Mouse (Mus musculus) liver, embryonic 16.5 days (tissue): Measurements from ENCODE around the gene Psmd13. TPM values are rescaled to one million over a fixed set of nuclear protein-coding genes. Genes with fewer than 3 reads are reported as not detected.

Experiments
- ATAC-seq: fragments of 200-750 bp; cut with Nextera tagmentation; 2 replicates; pipeline ENCODE4 v1.8.0; 2017; ENCODE audit warnings: low read depth, mild to moderate bottlenecking, moderate number of reproducible peaks, moderate library complexity
- H3K27ac ChIP-seq: fragments of 300-500 bp; sonication (generic); 2 replicates; pipeline ENCODE4 v1.5.1; 2014; ENCODE audit warnings: mild to moderate bottlenecking, low read length
- H3K27me3 ChIP-seq: fragments of 300-500 bp; sonication (generic); 2 replicates; pipeline ENCODE4 v1.6.1; 2014; ENCODE audit warnings: low read depth, low read length, mixed read lengths; ENCODE audit not compliant: control insufficient read depth, insufficient read depth
- H3K36me3 ChIP-seq: fragments of 300-500 bp; sonication (generic); 2 replicates; pipeline ENCODE4 v1.6.1; 2014; ENCODE audit warnings: mild to moderate bottlenecking; ENCODE audit not compliant: control insufficient read depth, insufficient read depth
- H3K4me1 ChIP-seq: fragments of 300-500 bp; sonication (generic); 2 replicates; pipeline ENCODE4 v1.6.1; 2014; ENCODE audit warnings: low read depth, low read length, mixed read lengths; ENCODE audit not compliant: control insufficient read depth
- H3K4me2 ChIP-seq: fragments of 300-500 bp; sonication (generic); 2 replicates; pipeline ENCODE4 v1.6.1; 2014; ENCODE audit warnings: low read depth, low read length, mixed read lengths
- H3K4me3 ChIP-seq: fragments of 300-500 bp; sonication (generic); 2 replicates; pipeline ENCODE4 v1.5.1; 2014; ENCODE audit warnings: low read depth, mild to moderate bottlenecking, low read length
- H3K9ac ChIP-seq: fragments of 300-500 bp; sonication (generic); 2 replicates; pipeline ENCODE4 v1.6.1; 2014; ENCODE audit warnings: low read depth, low read length
- H3K9me3 ChIP-seq: fragments of 300-500 bp; sonication (generic); replicated peaks from 2 replicates; pipeline ENCODE4 v1.6.1; 2016; ENCODE audit warnings: low read length; ENCODE audit not compliant: control insufficient read depth
- WGBS: fragments of 180-500 bp; shearing (Covaris S2); extraction: QIAGEN DNeasy Blood & Tissue Kit; methylation state at CpG from one replicate; pipeline ENCODE4 v1.1.7; 2014; ENCODE audit not compliant: insufficient replicate concordance; 5-methylcytosine and 5-hydroxymethylcytosine counted together
- polyA plus RNA-seq: library from polyadenylated mRNA; unstranded; fragments of >200 nt; fragmentation: Nextera tagmentation; extraction: Ambion mirVana; gene quantifications from 2 replicates; pipeline ENCODE4 v1.2.1, GENCODE M21; 2015

The Psmd13 gene
- polyA plus RNA-seq: 108 and 123 TPM in 2 replicates

DNA sequence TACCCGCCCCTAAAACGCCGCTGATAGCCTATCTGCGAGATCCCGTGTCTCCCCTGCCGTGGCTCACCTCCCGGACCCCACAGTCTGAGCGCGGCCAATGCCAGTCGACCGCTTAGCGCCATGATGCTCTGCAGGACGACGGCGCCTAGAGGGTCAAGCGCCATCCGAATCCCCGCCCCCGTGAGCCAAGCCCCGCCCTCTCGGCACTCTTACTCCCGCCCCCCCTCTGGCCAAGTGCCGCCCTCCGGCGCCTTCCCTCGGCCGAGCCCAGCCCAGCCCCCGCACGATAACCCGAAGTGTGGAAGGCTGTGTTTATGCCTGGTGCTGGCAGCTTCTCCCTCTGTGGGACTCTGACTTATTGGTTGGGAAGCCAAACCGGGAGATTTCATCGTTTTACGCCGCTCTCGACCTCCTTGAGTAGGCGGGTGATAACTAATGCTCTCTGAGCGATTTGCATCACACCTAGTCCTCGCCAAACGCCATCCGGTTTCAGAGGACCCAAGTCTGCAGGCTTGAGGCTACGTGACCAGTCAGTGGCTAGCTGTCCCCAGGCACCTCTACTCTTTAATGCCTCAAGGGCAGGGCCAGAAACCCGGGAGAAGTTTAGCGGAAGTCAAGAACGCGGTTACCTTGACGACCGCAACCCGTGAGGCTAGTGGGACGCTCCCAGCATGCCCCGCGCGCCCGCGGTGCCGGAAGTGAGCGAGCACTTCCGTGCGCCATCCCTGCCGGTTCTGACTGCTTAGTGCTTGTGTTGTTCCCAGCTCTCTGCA, at the start of gene Psmd13, which contains the start of gene Sirt3:
TSS of gene Psmd13 (plus strand) at position 273 of the 773 bp plus-strand sequence.
TSS of gene Sirt3 (minus strand) at position 614 of the 773 bp plus-strand sequence.
- peak; percentile 93 for ATAC-seq
- Histone ChIP-seq H3K27ac (peak within 1 kb of the TSS; percentile 83), H3K4me3 (peak within 1 kb of the TSS; percentile 94), H3K4me2 (peak within 1 kb of the TSS; percentile 87), H3K4me1 (peaks cover 32% of the 10 kb centered on the region), H3K27me3 (no peaks in the 10 kb centered on the region), H3K9ac (peak within 1 kb of the TSS; percentile 84), H3K36me3 (peaks cover 12% of the 10 kb centered on the region; the same call in 1 of the 2 replicates), H3K9me3 (no peaks in the 10 kb centered on the region)
- under 1% methylated on average over 59 of the region's 59 CpGs for WGBS

DNA sequence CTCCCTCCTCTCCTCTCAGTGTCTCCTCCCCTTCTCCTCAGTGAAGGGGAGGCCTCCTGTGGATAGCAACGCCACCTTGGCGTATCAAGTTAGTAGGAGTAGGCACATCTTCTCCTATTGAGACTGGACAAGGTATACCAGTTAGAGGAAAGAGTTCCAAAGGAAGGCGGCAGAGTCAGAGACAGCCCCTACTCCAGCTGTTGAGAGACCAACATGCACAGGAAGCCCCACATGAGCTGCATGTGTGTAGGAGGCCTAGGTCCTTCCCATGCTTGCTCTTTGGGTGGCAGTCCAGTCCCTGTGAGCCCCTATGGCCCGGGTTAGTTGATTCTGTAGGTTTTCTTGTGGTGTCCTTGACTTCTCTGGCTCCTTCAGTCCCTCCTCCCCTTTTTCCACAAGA, 48.4 kb upstream of the Psmd13 start:
- WGBS: 61% methylated on average over 4 of the region's 4 CpGs
- H3K9ac ChIP-seq: no peak overlapping the region
- H3K4me1 ChIP-seq: no peaks in the 10 kb centered on the region; the same call in 1 of the 2 replicates
- H3K4me2 ChIP-seq: no peak overlapping the region
- no peaks in the 10 kb centered on the region for H3K9me3 ChIP-seq
- no peak overlapping the region for H3K27ac ChIP-seq
- H3K4me3 ChIP-seq: no peak overlapping the region
- no peaks in the 10 kb centered on the region for H3K27me3 ChIP-seq
- no peak for ATAC-seq
- no peaks in the 10 kb centered on the region for H3K36me3 ChIP-seq

DNA sequence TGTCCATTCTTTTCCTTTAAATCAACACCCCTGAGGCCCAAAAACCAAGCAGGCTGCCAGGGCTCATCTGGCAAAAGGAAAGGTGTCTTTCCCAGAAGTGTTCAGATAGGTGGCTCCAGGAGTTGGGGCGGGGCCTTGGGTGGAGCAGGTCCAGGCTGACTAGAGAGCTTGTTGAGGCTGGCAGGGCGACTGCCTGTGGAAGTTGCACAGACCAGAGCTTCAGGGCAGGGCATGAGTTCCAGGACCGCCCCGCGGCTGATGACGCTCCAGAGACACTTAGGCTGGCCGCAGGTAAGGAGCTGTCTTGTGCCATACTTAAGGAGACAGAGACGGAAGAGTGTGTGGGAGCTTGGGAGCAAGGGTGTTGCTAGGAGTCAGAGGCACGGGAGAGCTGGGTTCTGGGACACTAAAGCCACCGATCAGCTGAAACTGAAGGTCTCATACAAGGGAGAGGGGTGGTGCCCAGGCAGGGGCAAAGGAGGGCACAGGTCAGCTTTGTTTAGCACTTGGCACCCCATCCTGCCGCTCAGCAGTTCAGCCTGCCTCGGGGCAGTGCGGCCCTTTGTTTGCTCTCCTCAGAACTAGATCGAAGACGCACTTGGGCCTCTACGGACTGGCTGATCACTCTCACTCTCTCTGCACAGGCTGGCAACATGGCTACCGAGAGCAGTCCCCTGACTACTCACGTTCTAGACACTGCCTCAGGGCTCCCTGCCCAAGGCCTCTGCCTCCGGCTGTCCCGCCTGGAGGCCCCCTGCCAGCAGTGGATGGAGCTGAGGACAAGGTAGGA, 46.6 kb upstream of the Psmd13 start, which contains the start of gene Urah:
TSS of gene Urah (plus strand) at position 51 of the 790 bp plus-strand sequence.
- peak within 1 kb of the TSS; percentile 15 for H3K4me3 ChIP-seq
- H3K9ac ChIP-seq: peak within 1 kb of the TSS; percentile 19; the same call in 1 of the 2 replicates
- peak; percentile 62 for ATAC-seq
- H3K9me3 ChIP-seq: no peaks in the 10 kb centered on the region
- WGBS: 43% methylated on average over 20 of the region's 20 CpGs
- H3K27ac ChIP-seq: peak within 1 kb of the TSS; percentile 2; the same call in 1 of the 2 replicates
- peak within 1 kb of the TSS; percentile 23; the same call in 1 of the 2 replicates for H3K4me2 ChIP-seq
- no peaks in the 10 kb centered on the region for H3K27me3 ChIP-seq
- H3K4me1 ChIP-seq: no peaks in the 10 kb centered on the region; the same call in 1 of the 2 replicates
- H3K36me3 ChIP-seq: no peaks in the 10 kb centered on the region

DNA sequence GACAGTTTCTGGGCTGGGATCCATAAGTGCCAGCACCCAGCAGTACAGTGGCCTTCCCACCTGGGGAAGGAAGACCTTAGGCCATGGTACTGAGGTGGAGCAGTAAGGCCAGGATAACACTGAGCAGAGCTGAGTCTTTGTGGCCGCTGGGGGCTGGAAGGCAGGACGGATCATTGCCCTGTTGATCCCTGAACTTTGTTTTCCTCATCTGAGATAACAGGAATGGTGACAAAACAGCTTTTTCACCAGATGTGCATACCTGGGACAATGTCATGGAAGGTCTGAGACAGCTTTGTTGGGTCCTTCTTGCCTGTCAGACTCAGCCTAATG, 46.0 kb upstream of the Psmd13 start:
- H3K27ac ChIP-seq: peak overlapping the region; percentile 2; the same call in 1 of the 2 replicates
- 56% methylated on average over 2 of the region's 2 CpGs for WGBS
- H3K9me3 ChIP-seq: no peaks in the 10 kb centered on the region
- no peaks in the 10 kb centered on the region; the same call in 1 of the 2 replicates for H3K4me1 ChIP-seq
- no peaks in the 10 kb centered on the region for H3K27me3 ChIP-seq
- H3K4me3 ChIP-seq: peak overlapping the region; percentile 15; the same call in 1 of the 2 replicates
- peak; percentile 51 for ATAC-seq
- peak overlapping the region; percentile 19; the same call in 1 of the 2 replicates for H3K9ac ChIP-seq
- H3K36me3 ChIP-seq: no peaks in the 10 kb centered on the region
- peak overlapping the region; percentile 23; the same call in 1 of the 2 replicates for H3K4me2 ChIP-seq

DNA sequence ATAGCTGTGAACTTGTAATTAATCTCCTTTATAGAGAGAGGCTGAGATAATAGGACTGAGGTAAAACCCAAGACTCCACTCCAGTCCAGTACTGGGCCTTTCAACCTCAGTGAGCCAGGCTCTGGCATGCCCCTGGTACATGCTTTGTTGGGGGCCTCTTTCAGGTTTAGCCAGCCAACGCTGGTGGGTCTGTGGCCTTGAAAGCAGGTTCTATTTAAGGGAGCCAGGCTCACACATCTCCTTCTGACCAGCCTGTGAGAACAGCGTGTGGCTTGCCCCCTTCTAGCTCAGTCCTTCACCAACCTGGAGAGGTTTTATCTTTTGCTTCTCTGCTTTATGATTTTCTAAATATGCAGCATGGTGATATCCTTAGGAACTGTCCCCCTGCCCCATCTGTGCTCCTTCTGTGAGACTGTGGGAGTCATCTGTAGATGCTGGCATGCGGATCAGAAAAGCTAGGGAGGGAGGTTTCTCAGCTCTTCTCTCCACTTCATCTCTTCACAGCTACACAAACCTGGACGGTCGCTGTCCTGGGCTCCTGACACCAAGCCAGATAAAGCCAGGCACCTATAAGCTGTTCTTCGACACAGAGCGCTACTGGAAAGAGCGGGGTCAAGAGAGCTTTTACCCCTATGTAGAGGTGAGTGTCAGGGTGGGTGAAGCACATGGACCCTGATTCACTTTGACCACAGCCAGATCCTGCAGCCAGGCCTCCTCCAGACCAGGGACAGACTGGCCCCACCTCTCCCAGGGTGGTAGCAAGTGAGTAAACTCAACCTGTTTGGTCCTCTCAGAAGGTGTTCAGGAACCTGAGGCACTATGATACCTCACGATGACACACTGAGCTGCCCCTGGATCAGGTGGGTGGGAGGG, 45.3 kb upstream of the Psmd13 start:
- H3K27me3 ChIP-seq: no peaks in the 10 kb centered on the region
- WGBS: 71% methylated on average over 9 of the region's 9 CpGs
- no peak overlapping the region for H3K4me3 ChIP-seq
- no peaks in the 10 kb centered on the region; the same call in 1 of the 2 replicates for H3K4me1 ChIP-seq
- H3K9ac ChIP-seq: no peak overlapping the region
- no peak for ATAC-seq
- H3K4me2 ChIP-seq: no peak overlapping the region
- H3K9me3 ChIP-seq: no peaks in the 10 kb centered on the region
- no peaks in the 10 kb centered on the region for H3K36me3 ChIP-seq
- H3K27ac ChIP-seq: no peak overlapping the region

DNA sequence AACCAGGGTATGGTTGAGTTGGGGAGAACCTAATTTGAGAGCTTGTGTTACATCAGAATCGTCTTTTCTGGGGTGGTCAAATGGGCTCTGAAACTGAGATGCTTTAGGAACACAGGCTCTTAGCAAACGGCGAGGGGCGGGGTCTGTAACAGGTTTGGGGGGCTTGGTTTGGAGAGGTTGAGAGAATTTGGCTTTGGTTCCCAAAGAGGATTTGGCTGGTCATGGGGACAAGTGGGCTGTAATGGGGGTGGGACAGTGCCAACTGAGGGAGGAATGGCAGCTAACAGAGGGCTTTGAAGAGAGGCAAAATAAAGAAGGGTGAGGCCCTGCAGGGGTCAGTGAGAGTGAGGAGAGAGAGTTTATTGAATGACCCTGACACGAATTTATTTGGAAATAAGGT, 42.2 kb upstream of the Psmd13 start:
- Histone ChIP-seq H3K9ac (no peak overlapping the region), H3K4me2 (no peak overlapping the region), H3K27ac (no peak overlapping the region), H3K27me3 (peaks cover 6% of the 10 kb centered on the region), H3K36me3 (no peaks in the 10 kb centered on the region), H3K9me3 (no peaks in the 10 kb centered on the region), H3K4me1 (no peaks in the 10 kb centered on the region; the same call in 1 of the 2 replicates), H3K4me3 (no peak overlapping the region)
- ATAC-seq: no peak
- WGBS: 48% methylated on average over 5 of the region's 5 CpGs

DNA sequence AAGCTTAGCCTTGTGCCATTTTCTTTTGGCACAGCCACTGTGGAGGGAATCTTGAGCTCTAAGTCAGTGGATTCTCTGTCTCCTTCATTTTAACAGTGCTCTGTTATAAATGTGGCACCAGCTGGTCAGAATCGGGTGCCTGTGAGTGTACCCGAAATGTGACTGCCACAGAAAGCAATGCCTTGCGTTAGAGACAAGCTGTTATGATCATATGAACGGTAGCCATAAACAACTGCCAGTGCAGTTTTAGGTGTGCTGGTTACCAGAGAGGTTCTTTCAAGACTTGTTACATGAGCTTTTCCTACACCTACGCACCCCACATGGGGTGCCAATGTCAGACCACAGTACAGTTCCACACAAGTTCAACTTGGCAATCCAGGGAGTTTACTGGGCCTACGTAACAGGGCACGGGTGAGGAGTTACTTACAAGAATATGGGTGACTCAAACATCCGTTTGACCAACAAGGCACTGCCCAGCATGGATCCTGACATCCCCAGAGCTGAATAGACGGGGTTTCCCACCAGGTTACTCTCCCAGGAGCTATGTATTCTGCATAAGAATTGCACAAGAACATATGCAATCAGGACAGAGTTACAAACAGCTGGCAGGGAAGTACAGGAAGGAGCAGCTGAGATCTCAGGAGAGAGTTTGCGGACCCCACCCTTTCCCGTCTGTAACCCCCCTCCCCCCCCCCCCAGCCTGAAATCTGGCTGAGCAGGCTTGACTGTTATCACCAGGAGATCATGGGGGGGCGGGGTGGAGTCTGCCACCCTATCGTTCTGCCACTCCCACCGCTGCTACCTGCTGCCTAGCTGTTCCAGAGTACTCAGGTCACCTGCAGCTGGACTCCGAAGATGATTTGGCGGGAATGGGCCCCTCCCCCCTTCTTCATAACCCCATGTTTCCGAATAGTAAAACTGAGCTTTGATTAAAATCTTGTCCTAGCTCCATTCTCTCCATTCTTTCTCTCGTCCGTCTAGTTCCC, 40.7 kb upstream of the Psmd13 start:
- Histone ChIP-seq H3K4me2 (no peak overlapping the region), H3K36me3 (no peaks in the 10 kb centered on the region), H3K4me3 (no peak overlapping the region), H3K9me3 (no peaks in the 10 kb centered on the region), H3K27me3 (peaks cover 6% of the 10 kb centered on the region), H3K27ac (no peak overlapping the region), H3K9ac (no peak overlapping the region), H3K4me1 (no peaks in the 10 kb centered on the region)
- no peak for ATAC-seq
- WGBS: 32% methylated on average over 19 of the region's 19 CpGs
